Mouse (Mus musculus) embryonic facial prominence, embryonic 12.5 days (tissue): ENCODE data around the gene H2-T22. TPM values are rescaled to one million over a fixed set of nuclear protein-coding genes. Genes with fewer than 3 reads are reported as not detected.
"Not testable (repeated sequence)": the region's sequence is repeated elsewhere in the genome, so short reads cannot be mapped to it uniquely, and the experiment has no call there.

ENCODE experiments used
- ATAC-seq: fragments of 200-750 bp; cut with Nextera tagmentation; 2 replicates; pipeline ENCODE4 v1.8.0; 2017; ENCODE audit not compliant: insufficient number of reproducible peaks, insufficient read depth, low FRiP score, low TSS enrichment
- H3K27ac ChIP-seq: fragments of 300-500 bp; sonication (generic); 2 replicates; pipeline ENCODE4 v1.5.1; 2016; ENCODE audit warnings: mild to moderate bottlenecking
- H3K27me3 ChIP-seq: fragments of 300-500 bp; sonication (generic); 2 replicates; pipeline ENCODE4 v1.6.1; 2016; ENCODE audit warnings: mild to moderate bottlenecking, moderate library complexity
- H3K36me3 ChIP-seq: fragments of 300-500 bp; sonication (generic); 2 replicates; pipeline ENCODE4 v1.6.1; 2016; ENCODE audit warnings: mild to moderate bottlenecking
- H3K4me1 ChIP-seq: fragments of 300-500 bp; sonication (generic); 2 replicates; pipeline ENCODE4 v1.6.1; 2016
- H3K4me2 ChIP-seq: fragments of 300-500 bp; sonication (generic); replicated peaks from 2 replicates; pipeline ENCODE4 v1.6.1; 2016; ENCODE audit warnings: mild to moderate bottlenecking, moderate library complexity
- H3K4me3 ChIP-seq: fragments of 300-500 bp; sonication (generic); 2 replicates; pipeline ENCODE4 v1.5.1; 2016; ENCODE audit warnings: mild to moderate bottlenecking
- H3K9ac ChIP-seq: fragments of 300-500 bp; sonication (generic); 2 replicates; pipeline ENCODE4 v1.6.1; 2016; ENCODE audit warnings: mild to moderate bottlenecking, moderate library complexity
- H3K9me3 ChIP-seq: fragments of 300-500 bp; sonication (generic); 2 replicates; pipeline ENCODE4 v1.6.1; 2016; ENCODE audit warnings: mild to moderate bottlenecking, moderate library complexity
- WGBS: fragments of 180-500 bp; shearing (Covaris S2); methylation state at CpG from one replicate; pipeline ENCODE4 v1.1.7; 2016; 5-methylcytosine and 5-hydroxymethylcytosine counted together
- polyA plus RNA-seq: library from polyadenylated mRNA; unstranded; fragments of >200 nt; fragmentation: Nextera tagmentation; extraction: Ambion mirVana; gene quantifications from 2 replicates; pipeline ENCODE4 v1.2.1, GENCODE M21; 2016

The H2-T22 gene
- polyA plus RNA-seq, 1 experiment from 2014 or later = 16.3 TPM

GRCm38 (mm10) chr17:36014977-36015376 lies 27.6 kb downstream of the H2-T22 start:
- 97% methylated on average over 5 of the region's 5 CpGs for WGBS
- no peaks in the 10 kb centered on the region for H3K27me3 ChIP-seq
- no peaks in the 10 kb centered on the region for H3K4me1 ChIP-seq
- peaks cover 12% of the 10 kb centered on the region for H3K36me3 ChIP-seq
- H3K4me2 ChIP-seq = no peak overlapping the region
- no peaks in the 10 kb centered on the region for H3K9me3 ChIP-seq
- no peak for ATAC-seq
- no peak overlapping the region for H3K4me3 ChIP-seq
- no peak overlapping the region for H3K9ac ChIP-seq
- H3K27ac ChIP-seq = no peak overlapping the region

GRCm38 (mm10) chr17:36004409-36004808 lies 38.1 kb downstream of the H2-T22 start:
- 97% methylated on average over 7 of the region's 7 CpGs for WGBS
- H3K4me3 ChIP-seq, H3K9ac ChIP-seq: not testable (repeated sequence)

DNA sequence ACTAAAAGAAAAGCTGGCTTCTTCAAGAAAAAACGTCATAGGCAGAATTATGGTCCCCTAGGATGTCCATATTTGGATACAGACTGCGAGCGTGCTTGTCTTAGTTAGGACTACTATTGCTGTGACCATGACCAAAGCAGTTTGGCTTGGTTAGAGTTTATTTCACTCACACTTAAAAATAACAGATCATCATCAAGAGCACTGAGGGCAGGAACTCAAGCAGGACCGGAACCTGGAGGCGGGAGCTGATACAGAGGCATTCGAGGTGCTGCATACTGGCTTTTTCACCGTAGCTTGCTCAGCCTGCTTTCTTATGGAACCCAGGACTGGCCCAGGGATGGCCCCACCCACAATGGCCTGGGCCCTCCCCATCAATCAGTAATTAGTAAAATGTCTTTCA lies 39.2 kb downstream of the H2-T22 start:
- H3K4me2 ChIP-seq = no peak overlapping the region
- H3K4me1 ChIP-seq = no peaks in the 10 kb centered on the region
- H3K9me3 ChIP-seq = no peaks in the 10 kb centered on the region
- no peaks in the 10 kb centered on the region for H3K36me3 ChIP-seq
- ATAC-seq = no peak
- H3K27me3 ChIP-seq = no peaks in the 10 kb centered on the region
- no peak overlapping the region for H3K9ac ChIP-seq
- no peak overlapping the region for H3K4me3 ChIP-seq
- no peak overlapping the region for H3K27ac ChIP-seq
- WGBS = 91% methylated on average over 7 of the region's 7 CpGs

More at GRCm38 (mm10) chr17:36004409-36004808, 38.1 kb downstream of the H2-T22 start:
- H3K4me1 ChIP-seq, H3K9me3 ChIP-seq, H3K36me3 ChIP-seq, ATAC-seq, H3K4me2 ChIP-seq, H3K27me3 ChIP-seq, H3K27ac ChIP-seq: not testable (repeated sequence)

DNA sequence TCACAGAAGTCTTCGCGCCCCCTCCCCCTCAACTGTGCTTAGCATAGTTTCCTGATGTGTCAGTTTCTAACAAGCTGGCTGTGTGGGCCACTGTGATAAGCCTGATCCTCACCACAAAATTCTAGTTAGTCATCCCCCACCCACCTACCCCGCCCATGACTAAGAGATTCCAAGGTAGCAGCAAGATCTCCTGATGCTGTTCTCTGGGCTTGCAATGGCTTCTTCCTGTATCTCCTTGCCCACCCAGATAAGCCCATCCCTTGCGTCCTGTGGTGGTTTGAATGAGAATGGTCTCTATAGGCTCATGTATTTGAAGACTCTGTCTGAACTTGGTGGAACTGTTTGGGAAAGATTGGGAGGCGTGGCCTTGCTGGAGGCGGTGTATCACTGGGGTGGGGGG lies 40.6 kb downstream of the H2-T22 start:
- H3K4me1 ChIP-seq = 0 out of 2 replicates have a peak, but pooled peaks cover 3% of the 10 kb centered on the region
- H3K4me3 ChIP-seq = no peak overlapping the region
- H3K27me3 ChIP-seq = no peaks in the 10 kb centered on the region
- H3K27ac ChIP-seq = no peak overlapping the region
- no peaks in the 10 kb centered on the region for H3K9me3 ChIP-seq
- no peak overlapping the region for H3K4me2 ChIP-seq
- no peak for ATAC-seq
- no peak overlapping the region for H3K9ac ChIP-seq
- no peaks in the 10 kb centered on the region for H3K36me3 ChIP-seq
- WGBS = 91% methylated on average over 6 of the region's 6 CpGs

DNA sequence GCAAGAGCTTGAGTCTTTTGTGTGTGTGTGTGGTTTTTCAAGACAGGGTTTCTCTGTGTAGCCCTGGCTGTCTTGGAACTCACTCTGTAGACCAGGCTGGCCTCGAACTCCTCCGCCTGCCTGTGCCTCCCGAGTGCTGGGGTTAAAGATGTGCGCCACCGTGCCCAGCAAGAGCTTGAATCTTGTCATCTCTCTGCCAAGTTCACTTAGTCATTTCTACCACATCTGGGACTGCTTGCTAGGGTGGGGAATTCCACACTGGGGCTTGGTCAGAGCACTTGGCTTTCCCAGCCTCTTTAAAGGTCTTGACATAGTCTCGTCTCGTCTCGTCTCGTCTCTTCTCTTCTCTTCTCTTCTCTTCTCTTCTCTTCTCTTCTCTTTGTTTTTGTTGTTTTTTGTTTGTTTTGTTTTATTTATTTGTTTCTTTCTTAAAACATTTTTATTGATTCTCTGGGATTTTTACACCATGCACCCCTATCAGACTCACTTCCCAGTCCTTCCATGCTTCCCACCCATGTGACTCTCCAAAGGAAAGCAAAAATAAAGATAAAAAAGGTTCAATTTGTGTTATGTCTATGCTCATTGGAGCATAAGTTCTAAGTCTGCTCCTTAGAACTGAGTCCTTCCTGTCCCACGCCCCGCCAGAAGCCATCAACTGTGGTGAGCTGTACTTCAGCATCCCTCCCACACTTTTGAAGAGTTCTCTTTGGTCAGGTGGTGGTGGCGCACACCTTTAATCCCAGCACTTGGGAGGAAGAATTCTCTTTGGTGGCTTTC lies 41.2 kb downstream of the H2-T22 start:
- no peak overlapping the region for H3K9ac ChIP-seq
- 94% methylated on average over 12 of the region's 12 CpGs for WGBS
- H3K4me2 ChIP-seq = no peak overlapping the region
- no peaks in the 10 kb centered on the region for H3K9me3 ChIP-seq
- ATAC-seq = no peak
- H3K36me3 ChIP-seq = no peaks in the 10 kb centered on the region
- no peaks in the 10 kb centered on the region for H3K27me3 ChIP-seq
- 0 out of 2 replicates have a peak, but pooled peaks cover 3% of the 10 kb centered on the region for H3K4me1 ChIP-seq
- H3K27ac ChIP-seq = no peak overlapping the region
- no peak overlapping the region for H3K4me3 ChIP-seq

- Histone ChIP-seq H3K27me3 (no peaks in the 10 kb centered on the region), H3K4me3 (no peak overlapping the region), H3K9me3 (no peaks in the 10 kb centered on the region), H3K9ac (no peak overlapping the region), H3K27ac (no peak overlapping the region), H3K36me3 (no peaks in the 10 kb centered on the region), H3K4me2 (no peak overlapping the region), H3K4me1 (peaks cover 6% of the 10 kb centered on the region)
- no peak for ATAC-seq
- WGBS = 91% methylated on average over 4 of the region's 4 CpGs
Measured at GRCm38 (mm10) chr17:36000349-36000748, 42.2 kb downstream of the H2-T22 start.

DNA sequence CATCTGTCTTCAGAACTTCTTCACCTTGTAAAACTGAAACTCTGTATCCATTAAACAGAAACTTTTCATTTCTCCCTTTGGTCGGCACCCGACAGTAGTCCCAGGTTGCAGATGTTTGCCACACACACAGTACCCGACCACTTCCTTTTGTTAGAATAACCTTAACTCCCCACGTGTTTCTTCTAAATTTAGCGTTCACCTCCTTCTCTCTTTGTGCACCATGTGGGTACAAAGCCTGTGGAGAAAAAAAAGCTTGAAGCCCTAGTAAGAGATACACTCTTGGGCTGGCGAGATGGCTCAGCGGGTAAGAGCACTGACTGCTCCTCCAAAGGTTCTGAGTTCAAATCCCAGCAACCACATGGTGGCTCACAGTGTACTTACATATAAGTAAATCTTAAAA lies 43.2 kb downstream of the H2-T22 start:
- no peaks in the 10 kb centered on the region for H3K36me3 ChIP-seq
- H3K4me3 ChIP-seq = no peak overlapping the region
- H3K4me1 ChIP-seq = peaks cover 9% of the 10 kb centered on the region
- 86% methylated on average over 7 of the region's 7 CpGs for WGBS
- no peak for ATAC-seq
- no peak overlapping the region for H3K9ac ChIP-seq
- no peaks in the 10 kb centered on the region for H3K9me3 ChIP-seq
- no peak overlapping the region for H3K27ac ChIP-seq
- no peaks in the 10 kb centered on the region for H3K27me3 ChIP-seq
- no peak overlapping the region for H3K4me2 ChIP-seq

- Histone ChIP-seq H3K27me3 (no peaks in the 10 kb centered on the region), H3K4me3 (no peak overlapping the region), H3K4me1 (peaks cover 9% of the 10 kb centered on the region), H3K4me2 (no peak overlapping the region), H3K9me3 (no peaks in the 10 kb centered on the region), H3K9ac (no peak overlapping the region), H3K36me3 (no peaks in the 10 kb centered on the region), H3K27ac (no peak overlapping the region)
- no peak for ATAC-seq
- WGBS = 83% methylated on average over 6 of the region's 6 CpGs
Measured at GRCm38 (mm10) chr17:35998545-35999305, 43.8 kb downstream of the H2-T22 start.

GRCm38 (mm10) chr17:35997713-35998510 lies 44.6 kb downstream of the H2-T22 start:
- no peaks in the 10 kb centered on the region for H3K27me3 ChIP-seq
- H3K27ac ChIP-seq = no peak overlapping the region
- ATAC-seq = no peak
- no peak overlapping the region for H3K4me3 ChIP-seq
- H3K4me1 ChIP-seq = peaks cover 9% of the 10 kb centered on the region
- H3K9ac ChIP-seq = no peak overlapping the region
- no peak overlapping the region for H3K4me2 ChIP-seq
- H3K9me3 ChIP-seq = no peaks in the 10 kb centered on the region
- 56% methylated on average over 12 of the region's 12 CpGs for WGBS
- H3K36me3 ChIP-seq = no peaks in the 10 kb centered on the region

GRCm38 (mm10) chr17:35996949-35997348 lies 45.6 kb downstream of the H2-T22 start:
- no peaks in the 10 kb centered on the region for H3K27me3 ChIP-seq
- no peak overlapping the region for H3K4me2 ChIP-seq
- no peak for ATAC-seq
- peaks cover 9% of the 10 kb centered on the region for H3K4me1 ChIP-seq
- H3K27ac ChIP-seq = no peak overlapping the region
- H3K36me3 ChIP-seq = no peaks in the 10 kb centered on the region
- no peak overlapping the region for H3K9ac ChIP-seq
- no peaks in the 10 kb centered on the region for H3K9me3 ChIP-seq
- no peak overlapping the region for H3K4me3 ChIP-seq
- 3% methylated on average over 11 of the region's 11 CpGs for WGBS

GRCm38 (mm10) chr17:35994879-35995240 lies 47.7 kb downstream of the H2-T22 start:
- Histone ChIP-seq H3K4me1 (peaks cover 9% of the 10 kb centered on the region), H3K4me3 (peak overlapping the region; percentile 60), H3K36me3 (no peaks in the 10 kb centered on the region), H3K27me3 (no peaks in the 10 kb centered on the region), H3K27ac (no peak overlapping the region), H3K4me2 (peak overlapping the region; percentile 65), H3K9me3 (no peaks in the 10 kb centered on the region), H3K9ac (peak overlapping the region; percentile 61)
- no peak for ATAC-seq
- WGBS = 5% methylated on average over 14 of the region's 14 CpGs
